Mouse (Mus musculus): ENCODE results near the gene Trappc5.

The Trappc5 gene

GRCm38 (mm10) chr8:3674671-3675070, 1.4 kb upstream of the Trappc5 start:
- DNase-seq (ENCODE audit: extremely low read depth, insufficient read length, low spot score), result peak; percentile 18

- no peak for DNase-seq (ENCODE audit: extremely low read depth, insufficient read length, low spot score)
Measured at GRCm38 (mm10) chr8:3676993-3677579, 987 bp downstream of the Trappc5 start.

GRCm38 (mm10) chr8:3678831-3679230, 2.7 kb downstream of the Trappc5 start:
- no peak for DNase-seq (ENCODE audit: extremely low read depth, insufficient read length, low spot score)

- DNase-seq (ENCODE audit: extremely low read depth, insufficient read length, low spot score), result peak; percentile 15
Measured at GRCm38 (mm10) chr8:3679236-3679635, 3.1 kb downstream of the Trappc5 start.

GRCm38 (mm10) chr8:3679656-3680055, 3.6 kb downstream of the Trappc5 start:
- no peak for DNase-seq (ENCODE audit: extremely low read depth, insufficient read length, low spot score)

- no peak for DNase-seq (ENCODE audit: extremely low read depth, insufficient read length, low spot score)
Measured at GRCm38 (mm10) chr8:3682435-3682834, 6.3 kb downstream of the Trappc5 start.

- peak; percentile 37 for DNase-seq (ENCODE audit: extremely low read depth, insufficient read length, low spot score)
Measured at GRCm38 (mm10) chr8:3683408-3684176, 7.5 kb downstream of the Trappc5 start.

- DNase-seq (ENCODE audit: extremely low read depth, insufficient read length, low spot score), result no peak
Measured at GRCm38 (mm10) chr8:3684530-3684929, 8.4 kb downstream of the Trappc5 start.

- DNase-seq (ENCODE audit: extremely low read depth, insufficient read length, low spot score), result no peak
Measured at GRCm38 (mm10) chr8:3685422-3685821, 9.3 kb downstream of the Trappc5 start.

GRCm38 (mm10) chr8:3687537-3687936, 11.4 kb downstream of the Trappc5 start:
- no peak for DNase-seq (ENCODE audit: extremely low read depth, insufficient read length, low spot score)

- DNase-seq (ENCODE audit: extremely low read depth, insufficient read length, low spot score), result no peak
Measured at GRCm38 (mm10) chr8:3690774-3691173, 14.7 kb downstream of the Trappc5 start.

GRCm38 (mm10) chr8:3694121-3694520, 18.0 kb downstream of the Trappc5 start, which contains the start of gene Fcer2a:
Gene Fcer2a (minus strand): TSS chr8:3694175.
- DNase-seq (ENCODE audit: extremely low read depth, insufficient read length, low spot score), result no peak

- no peak for DNase-seq (ENCODE audit: extremely low read depth, insufficient read length, low spot score)
Measured at GRCm38 (mm10) chr8:3701491-3701890, 25.4 kb downstream of the Trappc5 start.

- DNase-seq (ENCODE audit: extremely low read depth, insufficient read length, low spot score), result no peak
Measured at GRCm38 (mm10) chr8:3705711-3706110, 29.6 kb downstream of the Trappc5 start.

- no peak for DNase-seq (ENCODE audit: extremely low read depth, insufficient read length, low spot score)
Measured at GRCm38 (mm10) chr8:3707611-3708010, 31.5 kb downstream of the Trappc5 start.

- no peak for DNase-seq (ENCODE audit: extremely low read depth, insufficient read length, low spot score)
Measured at GRCm38 (mm10) chr8:3710312-3710711, 34.2 kb downstream of the Trappc5 start.

- DNase-seq (ENCODE audit: extremely low read depth, insufficient read length, low spot score), result no peak
Measured at GRCm38 (mm10) chr8:3711646-3712045, 35.5 kb downstream of the Trappc5 start.

- DNase-seq (ENCODE audit: extremely low read depth, insufficient read length, low spot score), result no peak
Measured at GRCm38 (mm10) chr8:3717321-3717954, 41.3 kb downstream of the Trappc5 start.

GRCm38 (mm10) chr8:3718559-3718958, 42.5 kb downstream of the Trappc5 start:
- peak; percentile 72 for DNase-seq (ENCODE audit: extremely low read depth, insufficient read length, low spot score)

- DNase-seq (ENCODE audit: extremely low read depth, insufficient read length, low spot score), result no peak
Measured at GRCm38 (mm10) chr8:3720551-3720950, 44.5 kb downstream of the Trappc5 start, which contains the start of gene Clec4g. Gene Clec4g (minus strand): TSS chr8:3720651.

- DNase-seq (ENCODE audit: extremely low read depth, insufficient read length, low spot score), result no peak
Measured at GRCm38 (mm10) chr8:3721041-3721440, 44.9 kb downstream of the Trappc5 start.
